Mouse (Mus musculus): ENCODE data around the gene Scg3.

DNA sequence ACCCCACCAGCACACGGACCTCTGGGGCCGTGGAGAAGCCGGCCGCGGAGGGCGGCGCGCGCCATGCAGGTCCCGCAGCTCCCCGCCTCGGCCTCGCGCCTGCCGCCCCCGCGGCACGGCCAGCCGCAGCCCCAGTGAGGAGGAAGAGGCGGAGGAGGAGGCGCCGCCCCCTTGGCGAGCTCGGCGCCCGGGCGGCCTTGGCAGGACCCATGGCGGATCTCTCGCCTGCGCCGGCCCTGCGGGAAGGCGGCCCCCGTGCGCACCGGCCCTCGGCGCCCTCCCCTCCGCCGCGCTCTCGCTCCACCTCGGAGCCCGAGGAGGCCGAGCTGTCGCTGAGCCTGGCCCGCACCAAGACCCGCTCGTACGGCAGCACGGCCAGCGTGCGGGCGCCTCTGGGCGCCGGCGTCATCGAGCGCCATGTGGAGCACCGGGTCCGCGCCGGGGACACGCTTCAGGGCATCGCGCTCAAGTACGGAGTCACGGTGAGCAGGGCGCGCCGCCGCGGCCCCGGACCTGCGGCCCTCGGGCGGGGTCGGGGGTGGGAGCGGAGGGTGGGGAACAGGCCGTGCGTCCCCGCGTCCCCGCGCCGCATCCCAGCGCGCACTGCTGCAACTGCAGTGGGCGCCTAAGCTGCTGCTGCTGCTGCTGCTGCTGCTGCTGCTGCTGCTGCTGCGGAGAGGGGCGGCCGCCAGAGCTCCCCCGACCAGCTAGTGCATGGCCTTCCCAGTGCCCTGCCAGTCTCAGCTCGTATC, 58.1 kb downstream of the Scg3 start, which contains the start of gene Lysmd2:
- TF ChIP-seq CTCF (IDR thresholded peaks at IDR 0.05; ENCODE audit: low read depth) (peak; percentile 7; the same call in 1 of the 2 replicates), EP300 (optimal IDR thresholded peaks at IDR 0.05) (no peak)

Data from stomach, postnatal 0 days (tissue).